Mouse (Mus musculus): ENCODE measurements around the gene Gm43951. TPM values are rescaled to one million over a fixed set of nuclear protein-coding genes. Genes with fewer than 3 reads are reported as not detected.

Gm43951 gene
- polyA plus RNA-seq, 1 experiment = 0.11 TPM

- DNase-seq (ENCODE audit: low read depth in 1 of 2, low spot score in 2 of 2) = no peak
- TF ChIP-seq CTCF (IDR thresholded peaks at IDR 0.05; ENCODE audit: extremely low read depth, insufficient read depth, insufficient read length, insufficient replicate concordance) (no peak), POLR2A (IDR thresholded peaks at IDR 0.05; ENCODE audit: low read depth, low read length) (no peak)
- WGBS = 91% methylated on average over 2 of the region's 2 CpGs
Observed at GRCm38 (mm10) chr11:72163198-72163597, 43.4 kb downstream of the Gm43951 start.

GRCm38 (mm10) chr11:72156624-72157023 is 50.0 kb downstream of the Gm43951 start:
- no peak for TF ChIP-seq POLR2A (IDR thresholded peaks at IDR 0.05; ENCODE audit: low read depth, low read length)
- no peak for TF ChIP-seq CTCF (IDR thresholded peaks at IDR 0.05; ENCODE audit: extremely low read depth, insufficient read depth, insufficient read length, insufficient replicate concordance)
- Histone ChIP-seq H3K4me1 (ENCODE audit: control insufficient read depth, insufficient read depth, insufficient read length) (no peaks in the 10 kb centered on the region; the same call in 1 of the 2 replicates), H3K4me3 (ENCODE audit: extremely low read depth, insufficient read depth, insufficient read length) (no peak overlapping the region), H3K36me3 (ENCODE audit: control insufficient read depth, insufficient read depth, low read length) (peaks cover 12% of the 10 kb centered on the region), H3K27ac (ENCODE audit: insufficient read depth, low read length) (no peak overlapping the region), H3K27me3 (ENCODE audit: control insufficient read depth, insufficient read depth, low read length) (no peaks in the 10 kb centered on the region)
- no peak for DNase-seq (ENCODE audit: low read depth in 1 of 2, low spot score in 2 of 2)
- WGBS = 92% methylated on average over 2 of the region's 2 CpGs

More at GRCm38 (mm10) chr11:72163198-72163597, 43.4 kb downstream of the Gm43951 start:
- Histone ChIP-seq H3K27ac (ENCODE audit: insufficient read depth, low read length) (no peak overlapping the region), H3K4me3 (ENCODE audit: extremely low read depth, insufficient read depth, insufficient read length) (no peak overlapping the region), H3K27me3 (ENCODE audit: control insufficient read depth, insufficient read depth, low read length) (no peaks in the 10 kb centered on the region), H3K4me1 (ENCODE audit: control insufficient read depth, insufficient read depth, insufficient read length) (no peaks in the 10 kb centered on the region), H3K36me3 (ENCODE audit: control insufficient read depth, insufficient read depth, low read length) (peaks cover 17% of the 10 kb centered on the region)

GRCm38 (mm10) chr11:72155981-72156428 is 50.6 kb downstream of the Gm43951 start:
- TF ChIP-seq POLR2A (IDR thresholded peaks at IDR 0.05; ENCODE audit: low read depth, low read length) = no peak
- no peak for TF ChIP-seq CTCF (IDR thresholded peaks at IDR 0.05; ENCODE audit: extremely low read depth, insufficient read depth, insufficient read length, insufficient replicate concordance)
- Histone ChIP-seq H3K4me1 (ENCODE audit: control insufficient read depth, insufficient read depth, insufficient read length) (no peaks in the 10 kb centered on the region; the same call in 1 of the 2 replicates), H3K4me3 (ENCODE audit: extremely low read depth, insufficient read depth, insufficient read length) (no peak overlapping the region), H3K36me3 (ENCODE audit: control insufficient read depth, insufficient read depth, low read length) (peaks cover 12% of the 10 kb centered on the region), H3K27ac (ENCODE audit: insufficient read depth, low read length) (no peak overlapping the region), H3K27me3 (ENCODE audit: control insufficient read depth, insufficient read depth, low read length) (no peaks in the 10 kb centered on the region)
- 88% methylated on average over 4 of the region's 4 CpGs for WGBS
- no peak for DNase-seq (ENCODE audit: low read depth in 1 of 2, low spot score in 2 of 2)

- H3K27ac ChIP-seq (ENCODE audit: insufficient read depth, low read length) = no peak overlapping the region
- no peak for DNase-seq (ENCODE audit: low read depth in 1 of 2, low spot score in 2 of 2)
- no peaks in the 10 kb centered on the region; the same call in 1 of the 2 replicates for H3K4me1 ChIP-seq (ENCODE audit: control insufficient read depth, insufficient read depth, insufficient read length)
- no peak overlapping the region for H3K4me3 ChIP-seq (ENCODE audit: extremely low read depth, insufficient read depth, insufficient read length)
- TF ChIP-seq CTCF (IDR thresholded peaks at IDR 0.05; ENCODE audit: extremely low read depth, insufficient read depth, insufficient read length, insufficient replicate concordance) = no peak
- no peak for TF ChIP-seq POLR2A (IDR thresholded peaks at IDR 0.05; ENCODE audit: low read depth, low read length)
- H3K36me3 ChIP-seq (ENCODE audit: control insufficient read depth, insufficient read depth, low read length) = peaks cover 12% of the 10 kb centered on the region
- 92% methylated on average over 11 of the region's 11 CpGs for WGBS
- H3K27me3 ChIP-seq (ENCODE audit: control insufficient read depth, insufficient read depth, low read length) = no peaks in the 10 kb centered on the region
Observed at GRCm38 (mm10) chr11:72155186-72155980, 51.3 kb downstream of the Gm43951 start.

Other genes with a start within 250 kb of the Gm43951 start
- gene Aipl1, start 169.3 kb downstream of the Gm43951 start, polyA plus RNA-seq (2012; rRNA removed) = 0.12 and 0.19 TPM in 2 replicates
- gene Pimreg, start 164.8 kb downstream of the Gm43951 start, polyA plus RNA-seq (2012; rRNA removed) = 1.5 and 2.2 TPM in 2 replicates
- gene Pitpnm3, start 71.1 kb downstream of the Gm43951 start, polyA plus RNA-seq (2012; rRNA removed) = 5.2 and 5.9 TPM in 2 replicates
- gene 4933427D14Rik, start 619 bp upstream of the Gm43951 start, polyA plus RNA-seq (2012; rRNA removed) = 3.5 and 3.6 TPM in 2 replicates
- gene Txndc17, start 707 bp upstream of the Gm43951 start, polyA plus RNA-seq (2012; rRNA removed) = 15.8 and 19.9 TPM in 2 replicates
- gene Med31, start 8.8 kb upstream of the Gm43951 start, polyA plus RNA-seq (2012; rRNA removed) = 3.0 and 3.3 TPM in 2 replicates
- not detected in 2 replicates for gene Slc13a5, start 60.4 kb upstream of the Gm43951 start, polyA plus RNA-seq (2012; rRNA removed)
- gene Xaf1, start 94.8 kb upstream of the Gm43951 start, polyA plus RNA-seq (2012; rRNA removed) = 20.7 and 22.3 TPM in 2 replicates
- 0.08 and 0.27 TPM in 2 replicates for gene Fbxo39, start 107.6 kb upstream of the Gm43951 start, polyA plus RNA-seq (2012; rRNA removed)
- not detected in 2 replicates for gene Tekt1, start 155.6 kb upstream of the Gm43951 start, polyA plus RNA-seq (2012; rRNA removed)
- gene Smtnl2, start 204.9 kb upstream of the Gm43951 start, polyA plus RNA-seq (2012; rRNA removed) = 0.98 and 1.6 TPM in 2 replicates
- 0.23 and 0.55 TPM in 2 replicates for gene Ggt6, start 228.7 kb upstream of the Gm43951 start, polyA plus RNA-seq (2012; rRNA removed)
- gene Mybbp1a, start 234.5 kb upstream of the Gm43951 start, polyA plus RNA-seq (2012; rRNA removed) = 48.6 and 48.7 TPM in 2 replicates